Mouse (Mus musculus) adrenal gland, postnatal 14 days (tissue): ENCODE results near the gene Nrcam. TPM values are rescaled to one million over a fixed set of nuclear protein-coding genes. Genes with fewer than 3 reads are reported as not detected.

ENCODE experiments used
- DNase-seq: peaks from one replicate; pipeline ENCODE4 v3.0.0; 2021; ENCODE audit warnings: mixed read lengths
- total RNA-seq: library from RNA; stranded (reverse); gene quantifications from 2 replicates; pipeline ENCODE4 v1.2.3, GENCODE M21; 2021

Nrcam gene
- total RNA-seq, 1 experiment from 2014 or later: 4.4 TPM

GRCm38 (mm10) chr12:44617488-44617887 lies 288.8 kb downstream of the Nrcam start:
- DNase-seq: no peak

GRCm38 (mm10) chr12:44639341-44639921 lies 310.7 kb downstream of the Nrcam start:
- no peak for DNase-seq

GRCm38 (mm10) chr12:44640579-44640978 lies 311.9 kb downstream of the Nrcam start:
- DNase-seq: no peak

Other genes starting within 250 kb of the Nrcam start
- gene Dnajb9, start 118.6 kb upstream of the Nrcam start, total RNA-seq: 40.6 and 40.7 TPM in 2 replicates
- gene Pnpla8, start 107.5 kb upstream of the Nrcam start, total RNA-seq: 134 and 144 TPM in 2 replicates